Mouse (Mus musculus): ENCODE data around the gene Fam189a2.

The Fam189a2 gene

GRCm38 (mm10) chr19:23924057-23924456 is 106.8 kb downstream of the Fam189a2 start:
- DNase-seq: no peak

Measured in spleen, adult 18-20 months (tissue).